Mouse (Mus musculus) spleen, adult 2 months (tissue): ENCODE data around the gene Desi2. TPM values are rescaled to one million over a fixed set of nuclear protein-coding genes. Genes with fewer than 3 reads are reported as not detected.

Experiments
- DNase-seq, 2 experiments: peaks; one replicate each; pipeline versions ENCODE4 v3.0.0 to v3.0.0-alpha.2; 2012 to 2021; ENCODE audit warnings: low spot score in 2 of 2, low read depth in 1 of 2
- H3K27ac ChIP-seq: fragments of 200-500 bp; 2 replicates; pipeline ENCODE4 v1.5.1; 2012; ENCODE audit warnings: low read length, inconsistent platforms; ENCODE audit not compliant: insufficient read depth
- H3K27me3 ChIP-seq: fragments of 200-500 bp; 2 replicates; pipeline ENCODE4 v1.6.1; 2012; ENCODE audit warnings: mild to moderate bottlenecking, moderate library complexity, low read length, inconsistent platforms; ENCODE audit not compliant: control insufficient read depth, insufficient read depth
- H3K36me3 ChIP-seq: fragments of 200-500 bp; 2 replicates; pipeline ENCODE4 v1.6.1; 2012; ENCODE audit warnings: mild to moderate bottlenecking, low read length, inconsistent platforms; ENCODE audit not compliant: control insufficient read depth, insufficient read depth
- H3K4me1 ChIP-seq: fragments of 200-500 bp; 2 replicates; pipeline ENCODE4 v1.6.1; 2011; ENCODE audit warnings: inconsistent platforms; ENCODE audit not compliant: control insufficient read depth, insufficient read depth, insufficient read length
- H3K4me3 ChIP-seq: fragments of 200-500 bp; 2 replicates; pipeline ENCODE4 v1.5.1; 2011; ENCODE audit warnings: mild to moderate bottlenecking, inconsistent platforms; ENCODE audit not compliant: insufficient read depth, insufficient read length; ENCODE audit errors: extremely low read depth
- CTCF ChIP-seq: fragments of 200-500 bp; IDR thresholded peaks from 2 replicates; pipeline ENCODE4 v1.5.1; 2011; ENCODE audit warnings: mild to moderate bottlenecking, inconsistent platforms; ENCODE audit not compliant: insufficient read depth, insufficient read length, insufficient replicate concordance; ENCODE audit errors: extremely low read depth
- POLR2A ChIP-seq: fragments of 200-500 bp; IDR thresholded peaks from 2 replicates; pipeline ENCODE4 v1.6.1; 2011; ENCODE audit warnings: low read depth, low read length, inconsistent platforms
- WGBS: fragments of 180-500 bp; shearing (Covaris S2); methylation state at CpG from one replicate; pipeline ENCODE4 v1.1.7; 2018; 5-methylcytosine and 5-hydroxymethylcytosine counted together
- polyA plus RNA-seq: library from polyadenylated mRNA; depleted of rRNA; stranded (reverse); fragments of >200 nt; gene quantifications from 2 replicates; pipeline ENCODE4 v1.2.3, GENCODE M21; 2012

Desi2 gene
- polyA plus RNA-seq, 1 experiment, result 4.4 TPM

DNA sequence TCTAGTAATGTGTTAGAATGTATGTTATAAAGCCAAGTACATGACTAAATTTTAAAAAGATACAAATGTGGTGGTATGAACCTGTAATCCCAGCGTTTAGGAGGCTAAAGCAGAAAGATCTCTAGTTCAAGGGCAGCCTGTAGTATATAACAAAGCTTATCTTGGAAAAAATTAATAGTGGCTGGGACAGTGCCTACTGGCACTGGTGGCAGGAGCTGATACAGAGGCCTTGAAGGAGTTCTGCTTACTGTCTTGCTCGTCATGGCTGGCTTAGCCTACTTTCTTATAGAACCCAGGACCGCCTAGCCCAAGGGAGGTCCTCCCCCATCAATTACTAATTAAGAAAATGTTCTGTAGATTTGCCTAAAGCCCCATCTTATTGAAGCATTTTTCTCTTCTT lies 46.9 kb downstream of the Desi2 start:
- TF ChIP-seq CTCF (no peak), POLR2A (no peak)
- H3K27me3 ChIP-seq, result no peaks in the 10 kb centered on the region
- peaks cover 2% of the 10 kb centered on the region for H3K36me3 ChIP-seq
- H3K4me1 ChIP-seq, result no peaks in the 10 kb centered on the region
- H3K4me3 ChIP-seq, result no peak overlapping the region
- 84% methylated on average over 3 of the region's 3 CpGs for WGBS
- no peak overlapping the region for H3K27ac ChIP-seq
- no peak for DNase-seq

DNA sequence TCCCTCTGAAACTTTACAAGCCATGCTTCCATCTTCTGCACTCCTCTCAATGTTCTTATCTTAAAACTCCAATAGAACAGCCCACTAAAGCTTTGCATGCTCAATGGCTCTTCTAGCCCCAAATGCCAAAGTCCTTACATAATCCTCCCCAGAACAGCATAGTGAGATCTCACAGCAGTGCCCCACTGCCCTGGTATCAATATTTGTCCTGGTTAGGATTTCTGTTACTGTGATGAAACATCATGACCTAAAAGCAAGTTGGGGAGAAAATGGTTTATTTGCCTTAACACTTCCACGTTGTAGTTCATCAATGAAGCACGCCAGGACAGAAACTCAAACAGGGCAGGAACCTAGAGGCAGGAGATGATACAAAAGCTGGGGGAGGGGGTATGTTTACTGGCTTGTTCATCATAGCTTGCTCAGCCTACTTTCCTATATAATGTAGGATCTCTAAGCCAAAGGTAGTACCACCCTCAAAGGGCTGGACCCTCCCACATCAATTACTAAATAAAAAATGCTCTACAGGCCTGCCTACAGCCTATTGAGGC lies 48.8 kb downstream of the Desi2 start:
- peaks cover 2% of the 10 kb centered on the region for H3K36me3 ChIP-seq
- no peaks in the 10 kb centered on the region for H3K27me3 ChIP-seq
- no peak for DNase-seq
- no peak overlapping the region for H3K4me3 ChIP-seq
- H3K27ac ChIP-seq, result no peak overlapping the region
- TF ChIP-seq POLR2A, result no peak
- no peak for TF ChIP-seq CTCF
- 92% methylated on average over 2 of the region's 2 CpGs for WGBS
- no peaks in the 10 kb centered on the region for H3K4me1 ChIP-seq

DNA sequence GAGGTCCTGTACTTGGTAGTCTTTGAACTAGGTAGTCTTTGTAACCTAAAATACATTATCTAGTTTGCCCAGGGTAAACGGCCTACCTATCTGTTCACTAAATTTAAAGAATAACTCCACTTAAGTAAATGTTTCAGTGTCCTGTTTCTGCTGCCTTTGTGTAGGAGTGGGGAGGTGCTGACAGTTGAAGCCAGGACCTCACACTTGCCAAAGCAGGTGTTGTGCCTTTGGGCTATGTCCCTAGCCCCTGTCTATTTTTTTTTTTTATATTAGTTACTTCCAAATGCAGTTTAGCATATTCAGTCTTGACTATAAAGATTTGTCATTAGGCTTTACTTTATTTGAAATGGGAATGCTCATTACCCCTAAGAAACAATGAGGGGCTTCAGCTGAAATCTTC lies 51.5 kb downstream of the Desi2 start:
- H3K27me3 ChIP-seq, result no peaks in the 10 kb centered on the region
- H3K27ac ChIP-seq, result no peak overlapping the region
- TF ChIP-seq POLR2A, result no peak
- no peak overlapping the region for H3K4me3 ChIP-seq
- DNase-seq, result no peak
- no peaks in the 10 kb centered on the region for H3K4me1 ChIP-seq
- peaks cover 2% of the 10 kb centered on the region for H3K36me3 ChIP-seq
- WGBS, result 88% methylated on average over 1 of the region's 1 CpGs

DNA sequence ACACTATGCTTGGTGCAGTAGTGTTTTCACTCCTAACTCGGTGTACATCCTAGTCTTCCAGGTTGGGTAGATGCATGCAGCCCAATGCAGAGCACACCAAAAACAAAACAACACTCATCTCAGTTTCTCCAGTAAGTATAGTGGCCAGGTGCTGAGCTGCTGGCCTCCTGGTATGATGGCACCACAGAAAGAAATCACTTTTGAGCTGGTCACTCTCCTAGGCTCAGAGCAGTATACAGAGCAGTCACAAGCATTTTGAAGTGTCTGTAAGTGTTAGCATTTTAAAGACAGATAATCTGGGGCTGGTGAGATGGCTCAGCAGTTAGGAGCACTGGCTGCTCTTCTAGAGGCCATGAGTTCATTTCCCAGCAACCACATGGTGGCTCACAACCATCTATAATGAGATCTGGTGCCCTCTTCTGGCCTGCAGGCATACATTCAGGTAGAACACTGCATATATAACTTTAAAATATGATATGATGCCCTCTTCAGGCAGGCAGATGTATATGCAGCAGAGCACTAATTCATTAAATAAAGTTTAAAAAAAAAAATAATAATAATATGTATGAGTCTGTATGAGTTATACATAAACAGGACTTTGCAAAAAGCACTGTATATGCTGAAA lies 54.8 kb downstream of the Desi2 start:
- Histone ChIP-seq H3K36me3 (peaks cover 12% of the 10 kb centered on the region), H3K27ac (no peak overlapping the region), H3K27me3 (no peaks in the 10 kb centered on the region), H3K4me3 (no peak overlapping the region), H3K4me1 (no peaks in the 10 kb centered on the region)
- WGBS, result 94% methylated on average over 1 of the region's 1 CpGs
- TF ChIP-seq CTCF (no peak), POLR2A (no peak)
- peak; percentile 8 to 19 for DNase-seq

DNA sequence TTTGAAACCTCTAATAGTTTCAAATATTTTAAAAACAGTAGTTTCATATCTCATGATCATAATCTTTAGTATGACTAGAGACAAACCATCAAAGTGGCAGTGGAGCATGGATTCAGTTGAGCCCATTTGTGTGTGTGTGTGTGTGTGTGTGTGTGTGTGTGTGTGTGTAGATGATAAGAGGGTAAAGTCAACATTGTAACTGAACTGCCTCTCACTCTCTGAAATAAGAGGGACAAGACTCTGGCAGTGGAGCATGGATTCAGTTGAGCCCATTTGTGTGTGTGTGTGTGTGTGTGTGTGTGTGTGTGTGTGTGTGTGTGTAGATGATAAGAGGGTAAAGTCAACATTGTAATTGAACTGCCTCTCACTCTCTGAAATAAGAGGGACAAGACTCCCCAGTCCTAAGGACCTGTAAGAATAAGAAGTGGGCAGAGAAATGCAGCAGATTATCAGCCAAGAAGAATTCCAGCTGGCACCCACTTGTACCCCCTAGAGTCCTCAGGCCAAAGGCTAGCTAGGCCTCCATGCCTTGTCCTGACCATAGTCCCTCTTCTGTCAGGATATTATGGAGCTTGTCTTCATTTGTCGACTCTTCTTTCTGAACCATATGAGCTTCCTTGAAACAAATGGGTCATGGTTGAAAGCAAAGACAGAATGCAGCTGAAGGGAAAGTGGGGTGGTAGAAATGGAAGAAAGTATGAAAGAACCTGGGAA lies 61.0 kb downstream of the Desi2 start:
- Histone ChIP-seq H3K36me3 (peaks cover 22% of the 10 kb centered on the region), H3K27ac (no peak overlapping the region), H3K27me3 (no peaks in the 10 kb centered on the region), H3K4me1 (no peaks in the 10 kb centered on the region), H3K4me3 (no peak overlapping the region)
- TF ChIP-seq POLR2A (no peak), CTCF (no peak)
- DNase-seq, result no peak
- 93% methylated on average over 1 of the region's 1 CpGs for WGBS

DNA sequence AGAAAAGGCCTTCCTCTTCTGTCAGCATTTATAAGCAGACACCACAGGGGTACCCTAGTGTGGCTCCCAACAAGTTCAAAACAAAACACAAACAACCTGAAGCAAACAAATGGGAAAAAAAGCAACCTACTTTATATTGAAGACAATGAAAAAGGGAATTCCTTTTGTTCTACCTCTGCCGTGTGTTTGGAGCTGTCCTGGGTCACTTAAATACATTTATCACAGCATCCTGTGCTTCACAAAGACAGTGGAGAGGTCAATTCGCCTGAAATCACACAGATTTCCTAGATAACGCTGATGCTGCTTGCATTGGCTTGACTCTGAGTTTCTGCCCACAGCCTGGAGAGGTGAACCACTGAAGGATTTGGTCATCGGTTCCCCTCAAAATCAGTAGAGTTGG lies 67.4 kb downstream of the Desi2 start:
- no peaks in the 10 kb centered on the region for H3K27me3 ChIP-seq
- no peaks in the 10 kb centered on the region for H3K4me1 ChIP-seq
- TF ChIP-seq POLR2A, result no peak
- no peak for TF ChIP-seq CTCF
- DNase-seq, result no peak
- H3K36me3 ChIP-seq, result peaks cover 7% of the 10 kb centered on the region; the same call in 1 of the 2 replicates
- 95% methylated on average over 4 of the region's 4 CpGs for WGBS
- H3K27ac ChIP-seq, result no peak overlapping the region
- H3K4me3 ChIP-seq, result no peak overlapping the region

DNA sequence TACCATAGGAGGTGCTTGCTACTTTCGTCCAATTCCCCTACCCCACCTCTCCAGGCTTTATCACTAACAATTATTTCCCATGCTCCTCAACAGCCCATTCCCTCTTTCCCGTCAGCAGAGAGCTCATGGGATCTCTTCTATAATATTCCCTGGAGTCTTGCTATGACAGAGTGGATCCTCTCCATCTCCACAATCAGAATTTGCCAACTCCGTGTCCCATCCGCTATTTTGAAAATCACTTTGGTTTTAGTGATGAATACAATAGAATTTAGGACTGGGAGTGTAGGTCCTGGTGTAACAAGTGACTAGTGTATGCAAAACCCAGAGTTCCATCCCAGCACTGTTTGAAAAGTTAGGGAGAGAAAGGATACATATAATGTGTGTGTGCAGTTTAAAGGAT lies 69.1 kb downstream of the Desi2 start:
- no peak overlapping the region for H3K27ac ChIP-seq
- no peaks in the 10 kb centered on the region for H3K27me3 ChIP-seq
- no peak for DNase-seq
- no peak for TF ChIP-seq CTCF
- 95% methylated on average over 4 of the region's 4 CpGs for WGBS
- H3K36me3 ChIP-seq, result peaks cover 2% of the 10 kb centered on the region; the same call in 1 of the 2 replicates
- H3K4me3 ChIP-seq, result no peak overlapping the region
- no peaks in the 10 kb centered on the region for H3K4me1 ChIP-seq
